Mouse (Mus musculus) liver, embryonic 12.5 days (tissue): Measurements from ENCODE around the gene Supt3. TPM values are rescaled to one million over a fixed set of nuclear protein-coding genes. Genes with fewer than 3 reads are reported as not detected.

Source experiments
- ATAC-seq: fragments of 200-750 bp; cut with Nextera tagmentation; 2 replicates; pipeline ENCODE4 v1.8.0; 2017; ENCODE audit warnings: moderate number of reproducible peaks, mild to moderate bottlenecking, moderate library complexity
- H3K27ac ChIP-seq: fragments of 300-500 bp; sonication (generic); 2 replicates; pipeline ENCODE4 v1.5.1; 2016; ENCODE audit warnings: mild to moderate bottlenecking
- H3K27me3 ChIP-seq: fragments of 300-500 bp; sonication (generic); replicated peaks from 2 replicates; pipeline ENCODE4 v1.6.1; 2016; ENCODE audit warnings: mild to moderate bottlenecking, moderate library complexity
- H3K36me3 ChIP-seq: fragments of 300-500 bp; sonication (generic); 2 replicates; pipeline ENCODE4 v1.6.1; 2016; ENCODE audit warnings: mild to moderate bottlenecking, moderate library complexity
- H3K4me1 ChIP-seq: fragments of 300-500 bp; sonication (generic); 2 replicates; pipeline ENCODE4 v1.6.1; 2016
- H3K4me2 ChIP-seq: fragments of 300-500 bp; sonication (generic); 2 replicates; pipeline ENCODE4 v1.6.1; 2016; ENCODE audit warnings: mild to moderate bottlenecking, moderate library complexity
- H3K4me3 ChIP-seq: fragments of 300-500 bp; sonication (generic); 2 replicates; pipeline ENCODE4 v1.5.1; 2016; ENCODE audit warnings: mild to moderate bottlenecking, moderate library complexity
- H3K9ac ChIP-seq: fragments of 300-500 bp; sonication (generic); 2 replicates; pipeline ENCODE4 v1.6.1; 2016; ENCODE audit warnings: mild to moderate bottlenecking, moderate library complexity
- H3K9me3 ChIP-seq: fragments of 300-500 bp; sonication (generic); replicated peaks from 2 replicates; pipeline ENCODE4 v1.6.1; 2016; ENCODE audit warnings: mild to moderate bottlenecking, moderate library complexity
- WGBS: fragments of 180-500 bp; shearing (Covaris S2); methylation state at CpG from one replicate; pipeline ENCODE4 v1.1.7; 2016; ENCODE audit not compliant: insufficient replicate concordance; 5-methylcytosine and 5-hydroxymethylcytosine counted together
- polyA plus RNA-seq: library from polyadenylated mRNA; unstranded; fragments of >200 nt; fragmentation: Nextera tagmentation; extraction: Ambion mirVana; gene quantifications from 2 replicates; pipeline ENCODE4 v1.2.1, GENCODE M21; 2016

The Supt3 gene
- polyA plus RNA-seq, 1 experiment from 2014 or later = 11.1 TPM

- Histone ChIP-seq H3K36me3 (no peaks in the 10 kb centered on the region), H3K9me3 (no peaks in the 10 kb centered on the region), H3K4me1 (no peaks in the 10 kb centered on the region), H3K27ac (no peak overlapping the region), H3K9ac (no peak overlapping the region), H3K4me3 (no peak overlapping the region), H3K27me3 (no peaks in the 10 kb centered on the region), H3K4me2 (no peak overlapping the region)
- no peak for ATAC-seq
- 64% methylated on average over 4 of the region's 4 CpGs for WGBS
These were observed 65.2 kb downstream of the Supt3 start for GRCm38 (mm10) chr17:44842184-44842583.

- no peaks in the 10 kb centered on the region for H3K36me3 ChIP-seq
- H3K9me3 ChIP-seq = no peaks in the 10 kb centered on the region
- H3K27me3 ChIP-seq = no peaks in the 10 kb centered on the region
- ATAC-seq = no peak
- no peak overlapping the region for H3K9ac ChIP-seq
- no peak overlapping the region for H3K4me3 ChIP-seq
- H3K4me1 ChIP-seq = no peaks in the 10 kb centered on the region
- 87% methylated on average over 6 of the region's 6 CpGs for WGBS
- no peak overlapping the region for H3K27ac ChIP-seq
- H3K4me2 ChIP-seq = no peak overlapping the region
These were observed 86.2 kb downstream of the Supt3 start for GRCm38 (mm10) chr17:44863165-44863564.

- no peak overlapping the region for H3K4me2 ChIP-seq
- H3K9me3 ChIP-seq = no peaks in the 10 kb centered on the region
- H3K4me1 ChIP-seq = no peaks in the 10 kb centered on the region
- 16% methylated on average over 1 of the region's 1 CpGs for WGBS
- ATAC-seq = no peak
- H3K9ac ChIP-seq = no peak overlapping the region
- no peak overlapping the region for H3K4me3 ChIP-seq
- H3K36me3 ChIP-seq = no peaks in the 10 kb centered on the region
- H3K27me3 ChIP-seq = no peaks in the 10 kb centered on the region
- no peak overlapping the region for H3K27ac ChIP-seq
These were observed 116.6 kb downstream of the Supt3 start for GRCm38 (mm10) chr17:44893592-44893991.

- WGBS = 64% methylated on average over 4 of the region's 4 CpGs
- Histone ChIP-seq H3K27me3 (no peaks in the 10 kb centered on the region), H3K27ac (no peak overlapping the region), H3K4me1 (no peaks in the 10 kb centered on the region), H3K4me2 (no peak overlapping the region), H3K9me3 (no peaks in the 10 kb centered on the region), H3K4me3 (no peak overlapping the region), H3K36me3 (no peaks in the 10 kb centered on the region), H3K9ac (no peak overlapping the region)
- no peak for ATAC-seq
These were observed 166.7 kb downstream of the Supt3 start for GRCm38 (mm10) chr17:44943536-44944090.

- H3K4me2 ChIP-seq = no peak overlapping the region
- no peaks in the 10 kb centered on the region for H3K27me3 ChIP-seq
- H3K36me3 ChIP-seq = no peaks in the 10 kb centered on the region
- no peak overlapping the region for H3K4me3 ChIP-seq
- 70% methylated on average over 5 of the region's 5 CpGs for WGBS
- ATAC-seq = no peak
- no peak overlapping the region for H3K27ac ChIP-seq
- no peak overlapping the region for H3K9ac ChIP-seq
- H3K4me1 ChIP-seq = no peaks in the 10 kb centered on the region
- H3K9me3 ChIP-seq = no peaks in the 10 kb centered on the region
These were observed 168.4 kb downstream of the Supt3 start for GRCm38 (mm10) chr17:44945333-44945732.

GRCm38 (mm10) chr17:44948321-44948720 is 171.4 kb downstream of the Supt3 start:
- WGBS = 84% methylated on average over 3 of the region's 3 CpGs
- Histone ChIP-seq H3K4me2 (no peak overlapping the region), H3K9me3 (no peaks in the 10 kb centered on the region), H3K4me1 (no peaks in the 10 kb centered on the region), H3K27me3 (no peaks in the 10 kb centered on the region), H3K9ac (no peak overlapping the region), H3K36me3 (no peaks in the 10 kb centered on the region), H3K4me3 (no peak overlapping the region), H3K27ac (no peak overlapping the region)
- no peak for ATAC-seq

GRCm38 (mm10) chr17:44956671-44957070 is 179.7 kb downstream of the Supt3 start:
- no peak overlapping the region for H3K4me2 ChIP-seq
- no peak overlapping the region for H3K27ac ChIP-seq
- H3K4me1 ChIP-seq = no peaks in the 10 kb centered on the region
- H3K36me3 ChIP-seq = no peaks in the 10 kb centered on the region
- no peaks in the 10 kb centered on the region for H3K9me3 ChIP-seq
- no peaks in the 10 kb centered on the region for H3K27me3 ChIP-seq
- no peak overlapping the region for H3K4me3 ChIP-seq
- H3K9ac ChIP-seq = no peak overlapping the region
- 69% methylated on average over 2 of the region's 2 CpGs for WGBS
- no peak for ATAC-seq

- no peaks in the 10 kb centered on the region for H3K4me1 ChIP-seq
- no peaks in the 10 kb centered on the region for H3K9me3 ChIP-seq
- 67% methylated on average over 6 of the region's 6 CpGs for WGBS
- no peaks in the 10 kb centered on the region for H3K27me3 ChIP-seq
- ATAC-seq = no peak
- no peak overlapping the region for H3K4me3 ChIP-seq
- no peak overlapping the region for H3K27ac ChIP-seq
- H3K4me2 ChIP-seq = no peak overlapping the region
- H3K36me3 ChIP-seq = no peaks in the 10 kb centered on the region
- H3K9ac ChIP-seq = no peak overlapping the region
These were observed 186.3 kb downstream of the Supt3 start for GRCm38 (mm10) chr17:44963051-44963798.

- H3K27ac ChIP-seq = no peak overlapping the region
- H3K9me3 ChIP-seq = no peaks in the 10 kb centered on the region
- ATAC-seq = no peak
- H3K27me3 ChIP-seq = no peaks in the 10 kb centered on the region
- no peak overlapping the region for H3K4me2 ChIP-seq
- H3K4me1 ChIP-seq = no peaks in the 10 kb centered on the region
- WGBS = 59% methylated on average over 1 of the region's 1 CpGs
- H3K36me3 ChIP-seq = no peaks in the 10 kb centered on the region
- H3K4me3 ChIP-seq = no peak overlapping the region
- no peak overlapping the region for H3K9ac ChIP-seq
These were observed 190.2 kb downstream of the Supt3 start for GRCm38 (mm10) chr17:44967186-44967585.

GRCm38 (mm10) chr17:44970255-44970654 is 193.3 kb downstream of the Supt3 start:
- Histone ChIP-seq H3K4me3 (no peak overlapping the region), H3K27me3 (no peaks in the 10 kb centered on the region), H3K36me3 (no peaks in the 10 kb centered on the region), H3K9me3 (no peaks in the 10 kb centered on the region), H3K9ac (no peak overlapping the region), H3K27ac (no peak overlapping the region), H3K4me2 (no peak overlapping the region), H3K4me1 (no peaks in the 10 kb centered on the region)
- no peak for ATAC-seq
- WGBS = 79% methylated on average over 3 of the region's 3 CpGs

- Histone ChIP-seq H3K27ac (no peak overlapping the region), H3K4me1 (no peaks in the 10 kb centered on the region), H3K9me3 (no peaks in the 10 kb centered on the region), H3K4me3 (no peak overlapping the region), H3K9ac (no peak overlapping the region), H3K36me3 (no peaks in the 10 kb centered on the region), H3K4me2 (no peak overlapping the region), H3K27me3 (no peaks in the 10 kb centered on the region)
- WGBS = 58% methylated on average over 4 of the region's 4 CpGs
- ATAC-seq = peak; percentile 68; the same call in 1 of the 2 replicates
These were observed 196.5 kb downstream of the Supt3 start for GRCm38 (mm10) chr17:44973489-44973888.

GRCm38 (mm10) chr17:44977690-44978089 is 200.7 kb downstream of the Supt3 start:
- ATAC-seq = no peak
- Histone ChIP-seq H3K4me2 (no peak overlapping the region), H3K27ac (no peak overlapping the region), H3K4me3 (no peak overlapping the region), H3K4me1 (no peaks in the 10 kb centered on the region), H3K27me3 (no peaks in the 10 kb centered on the region), H3K9ac (no peak overlapping the region), H3K36me3 (no peaks in the 10 kb centered on the region), H3K9me3 (no peaks in the 10 kb centered on the region)
- WGBS = 82% methylated on average over 2 of the region's 2 CpGs

GRCm38 (mm10) chr17:44987964-44988363 is 211.0 kb downstream of the Supt3 start:
- Histone ChIP-seq H3K36me3 (no peaks in the 10 kb centered on the region), H3K4me2 (no peak overlapping the region), H3K9me3 (no peaks in the 10 kb centered on the region), H3K4me3 (no peak overlapping the region), H3K27ac (no peak overlapping the region), H3K27me3 (no peaks in the 10 kb centered on the region), H3K4me1 (no peaks in the 10 kb centered on the region), H3K9ac (no peak overlapping the region)
- no peak for ATAC-seq
- WGBS = 82% methylated on average over 2 of the region's 2 CpGs
